Mouse (Mus musculus): ENCODE results near the gene Dag1. TPM values are rescaled to one million over a fixed set of nuclear protein-coding genes. Genes with fewer than 3 reads are reported as not detected.
A peak's percentile ranks its signal among the peaks of the same experiment; 100 is the strongest.

Gene Dag1
- polyA plus RNA-seq (2016; fragmentation: Nextera tagmentation; extraction: Ambion mirVana), result 20.7 and 22.1 TPM in 2 replicates

DNA sequence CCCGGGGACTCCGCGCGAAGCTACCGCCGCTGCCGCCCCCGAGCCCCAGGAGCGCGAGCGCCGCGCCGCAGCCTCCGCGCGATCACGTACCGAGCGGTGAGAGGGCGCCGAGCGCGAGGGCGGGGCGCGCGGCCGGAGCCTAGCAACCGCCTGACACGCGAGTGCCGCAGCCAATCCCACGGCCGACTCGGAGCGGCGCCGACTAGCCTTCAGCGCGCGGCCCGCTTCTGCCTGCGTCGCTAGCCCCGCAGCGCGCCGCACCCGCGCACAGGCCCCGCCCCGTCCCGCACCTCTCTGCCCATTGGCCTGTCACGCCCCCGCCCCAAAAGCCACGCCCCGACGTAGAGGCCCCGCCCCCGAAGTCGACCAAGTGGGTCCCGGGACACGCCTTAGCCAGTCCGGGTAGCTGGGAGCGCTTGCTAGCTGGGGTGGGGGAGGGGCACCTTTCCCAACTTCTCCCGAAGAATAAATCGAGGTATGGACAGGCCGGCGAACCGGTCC is at the start of gene Dag1:
Gene Dag1 (minus strand): TSS at position 269 of the 501 bp plus-strand sequence.
- Histone ChIP-seq H3K36me3 (no peaks in the 10 kb centered on the region), H3K4me3 (peak within 1 kb of the TSS; percentile 88), H3K27me3 (replicated peaks) (no peaks in the 10 kb centered on the region), H3K9ac (peak within 1 kb of the TSS; percentile 89), H3K27ac (peak within 1 kb of the TSS; percentile 93), H3K4me1 (peaks cover 37% of the 10 kb centered on the region), H3K4me2 (peak within 1 kb of the TSS; percentile 97), H3K9me3 (replicated peaks) (no peaks in the 10 kb centered on the region)
- peak; percentile 96 for ATAC-seq
- under 1% methylated on average over 65 of the region's 71 CpGs for WGBS (ENCODE audit: insufficient replicate concordance)

DNA sequence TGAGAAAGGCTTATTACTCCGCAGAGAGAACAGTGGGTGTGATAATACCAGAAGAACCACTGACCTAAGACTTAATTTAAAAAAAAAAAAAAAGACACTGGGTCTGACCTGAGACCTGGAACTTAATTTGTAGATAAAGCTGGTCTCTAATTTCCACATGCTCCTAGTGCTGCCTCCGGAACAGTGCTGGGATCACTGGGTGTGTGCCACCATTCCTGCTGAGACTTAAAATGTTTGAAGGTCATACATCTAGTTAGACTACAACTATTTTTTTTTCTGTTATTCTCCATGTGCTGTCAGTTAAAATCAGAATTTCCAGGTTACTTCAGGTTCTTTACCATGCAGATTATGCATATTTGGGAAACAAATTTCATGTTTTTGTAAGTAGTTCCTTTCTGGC is 44.4 kb upstream of the Dag1 start:
- peak overlapping the region; percentile 99 for H3K9ac ChIP-seq
- H3K27ac ChIP-seq, result peak overlapping the region; percentile 80
- H3K27me3 ChIP-seq (replicated peaks), result no peaks in the 10 kb centered on the region
- H3K4me1 ChIP-seq, result peaks cover 60% of the 10 kb centered on the region
- H3K4me2 ChIP-seq, result peak overlapping the region; percentile 92
- peak overlapping the region; percentile 94 for H3K4me3 ChIP-seq
- peaks cover 39% of the 10 kb centered on the region for H3K36me3 ChIP-seq
- no peak for ATAC-seq
- no peaks in the 10 kb centered on the region for H3K9me3 ChIP-seq (replicated peaks)
- WGBS (ENCODE audit: insufficient replicate concordance), result 35% methylated on average over 2 of the region's 2 CpGs

DNA sequence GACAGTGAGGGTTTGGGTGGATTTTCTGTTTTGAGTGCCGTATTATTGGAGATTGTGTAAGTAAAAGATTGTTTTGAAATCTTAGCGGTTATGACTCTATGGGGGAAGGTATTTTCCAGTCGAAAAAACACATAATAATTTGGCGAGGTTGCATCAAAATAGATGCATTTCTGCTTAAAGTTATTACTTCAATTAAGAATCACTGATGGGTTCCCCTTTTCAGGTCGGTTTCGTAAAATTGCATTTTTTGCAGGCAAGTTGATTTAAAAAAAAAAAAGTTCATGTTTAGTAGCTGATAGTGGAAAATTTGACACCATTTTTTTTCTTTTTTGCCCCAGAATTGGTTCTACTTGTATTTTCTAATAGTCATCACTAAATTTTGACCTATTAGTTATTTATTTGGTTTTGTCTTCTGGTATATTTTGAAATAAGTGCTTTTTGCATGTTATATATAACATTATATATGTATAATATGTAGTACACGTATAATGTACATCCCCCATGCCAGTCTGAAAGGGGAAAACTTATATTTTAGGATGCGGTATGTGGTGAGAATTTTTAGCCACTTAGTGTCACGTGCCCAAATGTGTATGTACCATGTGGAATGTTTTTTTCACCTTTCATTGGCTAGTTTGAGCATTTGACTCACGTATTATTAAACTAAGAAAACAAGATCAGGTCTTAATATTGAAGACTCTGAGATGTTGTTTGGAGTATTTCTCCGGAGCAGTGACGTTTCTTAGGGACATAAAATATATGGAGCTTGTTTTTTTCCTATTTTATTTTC is 43.5 kb upstream of the Dag1 start:
- Histone ChIP-seq H3K4me3 (peak overlapping the region; percentile 94), H3K4me2 (peak overlapping the region; percentile 92), H3K36me3 (peaks cover 43% of the 10 kb centered on the region), H3K9ac (peak overlapping the region; percentile 99), H3K27me3 (replicated peaks) (no peaks in the 10 kb centered on the region), H3K27ac (peak overlapping the region; percentile 100), H3K4me1 (peaks cover 58% of the 10 kb centered on the region), H3K9me3 (replicated peaks) (no peaks in the 10 kb centered on the region)
- no peak for ATAC-seq
- WGBS (ENCODE audit: insufficient replicate concordance), result 8% methylated on average over 12 of the region's 12 CpGs

DNA sequence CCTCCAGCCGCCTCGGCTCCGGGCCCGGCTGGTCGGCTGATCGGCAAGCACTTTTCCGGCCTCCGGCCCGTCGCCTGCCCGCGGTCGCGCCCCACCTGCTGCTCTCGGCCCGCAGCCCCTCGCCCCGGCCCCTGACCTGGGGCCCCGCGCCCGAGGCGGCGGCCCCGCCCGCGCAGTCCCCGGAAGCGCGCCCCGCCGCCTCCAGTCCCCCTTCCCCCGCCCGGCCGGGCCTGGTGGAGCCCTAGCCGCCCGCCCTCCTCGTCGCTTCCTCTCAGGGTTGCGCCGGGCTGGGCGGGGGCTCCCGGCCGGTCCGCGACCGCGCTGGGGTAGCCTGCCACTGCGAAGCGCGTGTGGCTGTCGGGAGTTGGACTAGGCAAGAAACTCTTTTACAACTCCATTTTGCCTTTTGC is 42.8 kb upstream of the Dag1 start:
- peak overlapping the region; percentile 100 for H3K27ac ChIP-seq
- no peaks in the 10 kb centered on the region for H3K9me3 ChIP-seq (replicated peaks)
- WGBS (ENCODE audit: insufficient replicate concordance), result under 1% methylated on average over 51 of the region's 51 CpGs
- peak; percentile 79 for ATAC-seq
- peak overlapping the region; percentile 99 for H3K9ac ChIP-seq
- H3K4me3 ChIP-seq, result peak overlapping the region; percentile 94
- no peaks in the 10 kb centered on the region for H3K27me3 ChIP-seq (replicated peaks)
- H3K4me1 ChIP-seq, result peaks cover 52% of the 10 kb centered on the region
- H3K36me3 ChIP-seq, result peaks cover 42% of the 10 kb centered on the region
- peak overlapping the region; percentile 92 for H3K4me2 ChIP-seq

- no peaks in the 10 kb centered on the region for H3K27me3 ChIP-seq (replicated peaks)
- no peaks in the 10 kb centered on the region for H3K9me3 ChIP-seq (replicated peaks)
- H3K4me3 ChIP-seq, result peak within 1 kb of the TSS; percentile 94
- WGBS (ENCODE audit: insufficient replicate concordance), result under 1% methylated on average over 81 of the region's 81 CpGs
- peak; percentile 88 for ATAC-seq
- peak within 1 kb of the TSS; percentile 92 for H3K4me2 ChIP-seq
- H3K9ac ChIP-seq, result peak within 1 kb of the TSS; percentile 99
- peak within 1 kb of the TSS; percentile 100 for H3K27ac ChIP-seq
- peaks cover 49% of the 10 kb centered on the region for H3K4me1 ChIP-seq
- peaks cover 38% of the 10 kb centered on the region for H3K36me3 ChIP-seq
Observed at GRCm38 (mm10) chr9:108305629-108306520, 42.1 kb upstream of the Dag1 start, which contains the start of the genes Rhoa and Tcta. Rhoa (plus strand) TSS chr9:108306129. Tcta (minus strand) TSS chr9:108306160.

GRCm38 (mm10) chr9:108305170-108305569 is 41.4 kb upstream of the Dag1 start:
- H3K4me2 ChIP-seq, result peak overlapping the region; percentile 92
- H3K27me3 ChIP-seq (replicated peaks), result no peaks in the 10 kb centered on the region
- H3K4me3 ChIP-seq, result peak overlapping the region; percentile 94
- H3K9ac ChIP-seq, result peak overlapping the region; percentile 92
- no peaks in the 10 kb centered on the region for H3K9me3 ChIP-seq (replicated peaks)
- WGBS (ENCODE audit: insufficient replicate concordance), result 0% methylated on average over 1 of the region's 1 CpGs
- H3K36me3 ChIP-seq, result peaks cover 36% of the 10 kb centered on the region
- no peak; the same call in 1 of the 2 replicates for ATAC-seq
- peaks cover 43% of the 10 kb centered on the region for H3K4me1 ChIP-seq
- H3K27ac ChIP-seq, result peak overlapping the region; percentile 100

- Histone ChIP-seq H3K4me3 (peak overlapping the region; percentile 94), H3K27me3 (replicated peaks) (no peaks in the 10 kb centered on the region), H3K27ac (peak overlapping the region; percentile 100), H3K36me3 (peaks cover 32% of the 10 kb centered on the region), H3K9ac (peak overlapping the region; percentile 92), H3K9me3 (replicated peaks) (no peaks in the 10 kb centered on the region), H3K4me2 (peak overlapping the region; percentile 92), H3K4me1 (peaks cover 38% of the 10 kb centered on the region)
- WGBS (ENCODE audit: insufficient replicate concordance), result 43% methylated on average over 4 of the region's 4 CpGs
- ATAC-seq, result no peak
Observed at GRCm38 (mm10) chr9:108304716-108305115, 41.0 kb upstream of the Dag1 start.

DNA sequence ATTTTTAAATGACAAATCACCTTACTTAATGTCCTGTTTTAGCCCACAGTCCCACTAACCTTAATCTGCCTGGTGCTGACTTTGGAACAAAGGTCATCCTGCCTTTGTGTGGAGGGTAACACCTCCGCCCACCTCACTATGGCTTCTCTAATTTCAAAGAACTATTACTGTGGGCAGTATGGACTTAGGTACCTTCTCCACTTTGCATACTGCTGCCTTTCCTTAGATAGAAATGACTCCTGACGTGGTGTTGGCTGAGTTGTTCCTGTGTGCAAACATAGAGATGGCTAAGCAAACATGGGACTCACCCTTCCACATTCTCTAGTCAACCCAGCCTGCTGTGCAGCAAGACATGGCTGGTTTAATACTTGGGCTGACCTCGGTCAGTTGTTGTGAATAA is 38.1 kb upstream of the Dag1 start:
- H3K27ac ChIP-seq, result 0 out of 2 replicates have a peak overlapping the region, but pooled peaks have one; percentile 5
- no peak for ATAC-seq
- 76% methylated on average over 3 of the region's 3 CpGs for WGBS (ENCODE audit: insufficient replicate concordance)

GRCm38 (mm10) chr9:108296453-108297355 is 32.9 kb upstream of the Dag1 start, which contains the start of gene Amt:
Amt (plus strand) TSS chr9:108296853.
- Histone ChIP-seq H3K27ac (peak within 1 kb of the TSS; percentile 61), H3K27me3 (replicated peaks) (0 out of 2 replicates have a peak, but pooled peaks cover 4% of the 10 kb centered on the region), H3K9ac (0 out of 2 replicates have a peak within 1 kb of the TSS, but pooled peaks have one; percentile 22), H3K4me2 (peak within 1 kb of the TSS; percentile 39), H3K4me3 (peak within 1 kb of the TSS; percentile 33), H3K9me3 (replicated peaks) (no peaks in the 10 kb centered on the region), H3K36me3 (peaks cover 4% of the 10 kb centered on the region; the same call in 1 of the 2 replicates), H3K4me1 (peaks cover 3% of the 10 kb centered on the region; the same call in 1 of the 2 replicates)
- peak; percentile 69 for ATAC-seq
- 51% methylated on average over 18 of the region's 18 CpGs for WGBS (ENCODE audit: insufficient replicate concordance)

More for the DNA sequence above, 38.1 kb upstream of the Dag1 start:
- no peaks in the 10 kb centered on the region for H3K27me3 ChIP-seq (replicated peaks)
- H3K4me1 ChIP-seq, result peaks cover 19% of the 10 kb centered on the region
- H3K9ac ChIP-seq, result no peak overlapping the region
- H3K9me3 ChIP-seq (replicated peaks), result no peaks in the 10 kb centered on the region
- no peak overlapping the region for H3K4me2 ChIP-seq
- H3K4me3 ChIP-seq, result no peak overlapping the region
- H3K36me3 ChIP-seq, result peaks cover 25% of the 10 kb centered on the region

GRCm38 (mm10) chr9:108290773-108291172 is 27.0 kb upstream of the Dag1 start:
- H3K9me3 ChIP-seq (replicated peaks), result no peaks in the 10 kb centered on the region
- no peak overlapping the region for H3K9ac ChIP-seq
- H3K27me3 ChIP-seq (replicated peaks), result 0 out of 2 replicates have a peak, but pooled peaks cover 2% of the 10 kb centered on the region
- H3K27ac ChIP-seq, result no peak overlapping the region
- H3K4me1 ChIP-seq, result peaks cover 20% of the 10 kb centered on the region
- no peaks in the 10 kb centered on the region for H3K36me3 ChIP-seq
- 47% methylated on average over 6 of the region's 6 CpGs for WGBS (ENCODE audit: insufficient replicate concordance)
- ATAC-seq, result no peak
- H3K4me2 ChIP-seq, result peak overlapping the region; percentile 78
- peak overlapping the region; percentile 66 for H3K4me3 ChIP-seq
